Mouse (Mus musculus): ENCODE results near the gene Wfikkn1.

- no peak for TF ChIP-seq EP300 (IDR thresholded peaks at IDR 0.05; ENCODE audit: low read depth in 1 of 2, low read length in 2 of 2)
- no peak for TF ChIP-seq POLR2A (IDR thresholded peaks at IDR 0.05; ENCODE audit: control insufficient read depth in 1 of 2, insufficient read depth in 1 of 2, low read depth in 1 of 2, low read length in 2 of 2, poor library complexity in 1 of 2)
- no peak for TF ChIP-seq CTCF (IDR thresholded peaks at IDR 0.05 in 2 of 3, conservative IDR thresholded peaks at IDR 0.05 in 1 of 3; ENCODE audit: control insufficient read depth in 1 of 3, insufficient read depth in 1 of 3, low read depth in 2 of 3, low read length in 3 of 3, poor library complexity in 1 of 3, severe bottlenecking in 1 of 3)
Measured at GRCm38 (mm10) chr17:25878611-25879180, 2.0 kb downstream of the Wfikkn1 start.
